Mouse (Mus musculus) limb, embryonic 11.5 days (tissue): ENCODE measurements around the gene Tuba3a. TPM values are rescaled to one million over a fixed set of nuclear protein-coding genes. Genes with fewer than 3 reads are reported as not detected.
"Not testable (repeated sequence)": the region's sequence is repeated elsewhere in the genome, so short reads cannot be mapped to it uniquely, and the experiment has no call there.

ENCODE experiments used
- ATAC-seq: fragments of 200-750 bp; cut with Nextera tagmentation; 2 replicates; pipeline ENCODE4 v1.8.0; 2017; ENCODE audit warnings: low read depth; ENCODE audit not compliant: insufficient number of reproducible peaks, low FRiP score, low TSS enrichment
- DNase-seq: peaks from one replicate; pipeline ENCODE4 v3.0.0-alpha.2; 2015; ENCODE audit warnings: low spot score
- H3K27ac ChIP-seq: fragments of 300-500 bp; sonication (generic); replicated peaks from 2 replicates; pipeline ENCODE4 v1.5.1; 2014; ENCODE audit warnings: low read depth, mild to moderate bottlenecking, low read length
- H3K27me3 ChIP-seq: fragments of 300-500 bp; sonication (generic); 2 replicates; pipeline ENCODE4 v1.6.1; 2014; ENCODE audit warnings: mild to moderate bottlenecking, low read length, mixed read lengths; ENCODE audit not compliant: control insufficient read depth, insufficient read depth
- H3K36me3 ChIP-seq: fragments of 300-500 bp; sonication (generic); 2 replicates; pipeline ENCODE4 v1.6.1; 2014; ENCODE audit warnings: mild to moderate bottlenecking, low read length, moderate library complexity, mixed read lengths; ENCODE audit not compliant: control insufficient read depth, insufficient read depth
- H3K4me1 ChIP-seq: fragments of 300-500 bp; sonication (generic); 2 replicates; pipeline ENCODE4 v1.6.1; 2014; ENCODE audit warnings: low read length, mixed read lengths; ENCODE audit not compliant: control insufficient read depth, insufficient read depth
- H3K4me2 ChIP-seq: fragments of 300-500 bp; sonication (generic); 2 replicates; pipeline ENCODE4 v1.6.1; 2014; ENCODE audit warnings: low read depth, mild to moderate bottlenecking, moderate library complexity; ENCODE audit not compliant: severe bottlenecking
- H3K4me3 ChIP-seq: fragments of 300-500 bp; sonication (generic); 2 replicates; pipeline ENCODE4 v1.5.1; 2014; ENCODE audit warnings: low read depth, low read length
- H3K9ac ChIP-seq: fragments of 300-500 bp; sonication (generic); 2 replicates; pipeline ENCODE4 v1.6.1; 2014; ENCODE audit warnings: mild to moderate bottlenecking, low read length
- H3K9me3 ChIP-seq: fragments of 300-500 bp; sonication (generic); 2 replicates; pipeline ENCODE4 v1.6.1; 2016; ENCODE audit warnings: low read length; ENCODE audit not compliant: control insufficient read depth
- WGBS: fragments of 180-500 bp; shearing (Covaris S2); extraction: QIAGEN DNeasy Blood & Tissue Kit; methylation state at CpG from one replicate; pipeline ENCODE4 v1.1.7; 2014; 5-methylcytosine and 5-hydroxymethylcytosine counted together
- polyA plus RNA-seq: library from polyadenylated mRNA; unstranded; fragments of >200 nt; fragmentation: Nextera tagmentation; extraction: Ambion mirVana; gene quantifications from 2 replicates; pipeline ENCODE4 v1.2.1, GENCODE M21; 2014

Tuba3a gene
- polyA plus RNA-seq, 1 experiment from 2014 or later, result 0.35 TPM

- WGBS, result 88% methylated on average over 3 of the region's 3 CpGs
- 0 out of 2 replicates have a peak, but pooled peaks cover 2% of the 10 kb centered on the region for H3K4me1 ChIP-seq
Measured at GRCm38 (mm10) chr6:125267469-125267868, 18.4 kb downstream of the Tuba3a start.

GRCm38 (mm10) chr6:125266600-125266999 lies 19.2 kb downstream of the Tuba3a start:
- WGBS, result 71% methylated on average over 6 of the region's 6 CpGs
- H3K4me3 ChIP-seq, H3K9me3 ChIP-seq, H3K4me1 ChIP-seq, H3K27ac ChIP-seq, DNase-seq, H3K9ac ChIP-seq, H3K4me2 ChIP-seq, H3K27me3 ChIP-seq, H3K36me3 ChIP-seq, ATAC-seq: not testable (repeated sequence)

More at GRCm38 (mm10) chr6:125267469-125267868, 18.4 kb downstream of the Tuba3a start:
- H3K4me3 ChIP-seq, result no peak overlapping the region
- DNase-seq (no peak), ATAC-seq (no peak)
- no peak overlapping the region for H3K9ac ChIP-seq
- no peaks in the 10 kb centered on the region for H3K9me3 ChIP-seq
- H3K36me3 ChIP-seq, result no peaks in the 10 kb centered on the region
- H3K27ac ChIP-seq, result no peak overlapping the region
- no peak overlapping the region for H3K4me2 ChIP-seq
- H3K27me3 ChIP-seq, result no peaks in the 10 kb centered on the region

- Histone ChIP-seq H3K36me3 (no peaks in the 10 kb centered on the region), H3K27ac (no peak overlapping the region), H3K4me1 (no peaks in the 10 kb centered on the region), H3K4me2 (no peak overlapping the region), H3K27me3 (no peaks in the 10 kb centered on the region), H3K9me3 (no peaks in the 10 kb centered on the region), H3K4me3 (no peak overlapping the region), H3K9ac (no peak overlapping the region)
- DNase-seq (no peak), ATAC-seq (no peak)
- WGBS, result 68% methylated on average over 13 of the region's 13 CpGs
Measured at GRCm38 (mm10) chr6:125266091-125266490, 19.8 kb downstream of the Tuba3a start.

GRCm38 (mm10) chr6:125265239-125265638 lies 20.6 kb downstream of the Tuba3a start:
- no peaks in the 10 kb centered on the region for H3K36me3 ChIP-seq

GRCm38 (mm10) chr6:125264219-125264618 lies 21.6 kb downstream of the Tuba3a start:
- no peaks in the 10 kb centered on the region for H3K4me1 ChIP-seq
- H3K36me3 ChIP-seq, result no peaks in the 10 kb centered on the region
- H3K9ac ChIP-seq, result no peak overlapping the region
- no peak overlapping the region for H3K4me3 ChIP-seq
- 86% methylated on average over 9 of the region's 9 CpGs for WGBS
- no peak overlapping the region for H3K4me2 ChIP-seq
- no peak for DNase-seq
- no peak for ATAC-seq
- no peaks in the 10 kb centered on the region for H3K9me3 ChIP-seq
- no peak overlapping the region for H3K27ac ChIP-seq
- no peaks in the 10 kb centered on the region for H3K27me3 ChIP-seq

More at GRCm38 (mm10) chr6:125265239-125265638, 20.6 kb downstream of the Tuba3a start:
- ATAC-seq (no peak), DNase-seq (no peak)
- Histone ChIP-seq H3K4me2 (no peak overlapping the region), H3K9me3 (no peaks in the 10 kb centered on the region), H3K4me3 (no peak overlapping the region), H3K27ac (no peak overlapping the region), H3K9ac (no peak overlapping the region), H3K27me3 (no peaks in the 10 kb centered on the region), H3K4me1 (no peaks in the 10 kb centered on the region)
- 55% methylated on average over 10 of the region's 10 CpGs for WGBS

- 82% methylated on average over 10 of the region's 10 CpGs for WGBS
- Histone ChIP-seq H3K36me3 (no peaks in the 10 kb centered on the region), H3K27ac (no peak overlapping the region), H3K9me3 (no peaks in the 10 kb centered on the region), H3K4me2 (no peak overlapping the region), H3K27me3 (no peaks in the 10 kb centered on the region), H3K4me1 (no peaks in the 10 kb centered on the region), H3K4me3 (no peak overlapping the region), H3K9ac (no peak overlapping the region)
- DNase-seq (no peak), ATAC-seq (no peak)
Measured at GRCm38 (mm10) chr6:125260006-125260555, 25.8 kb downstream of the Tuba3a start.

GRCm38 (mm10) chr6:125256222-125256966 lies 29.4 kb downstream of the Tuba3a start:
- Histone ChIP-seq H3K27ac (no peak overlapping the region), H3K4me3 (no peak overlapping the region), H3K9me3 (no peaks in the 10 kb centered on the region), H3K27me3 (no peaks in the 10 kb centered on the region), H3K36me3 (no peaks in the 10 kb centered on the region), H3K4me1 (no peaks in the 10 kb centered on the region), H3K9ac (no peak overlapping the region), H3K4me2 (no peak overlapping the region)
- WGBS, result 78% methylated on average over 8 of the region's 8 CpGs
- no peak for ATAC-seq
- no peak for DNase-seq

GRCm38 (mm10) chr6:125255516-125256044 lies 30.3 kb downstream of the Tuba3a start:
- no peak overlapping the region for H3K4me3 ChIP-seq
- ATAC-seq, result no peak
- 89% methylated on average over 7 of the region's 7 CpGs for WGBS
- no peak for DNase-seq
- no peaks in the 10 kb centered on the region for H3K9me3 ChIP-seq
- no peak overlapping the region for H3K27ac ChIP-seq
- no peaks in the 10 kb centered on the region for H3K4me1 ChIP-seq
- H3K4me2 ChIP-seq, result no peak overlapping the region
- H3K27me3 ChIP-seq, result no peaks in the 10 kb centered on the region
- no peak overlapping the region for H3K9ac ChIP-seq
- H3K36me3 ChIP-seq, result no peaks in the 10 kb centered on the region
